Mouse (Mus musculus): Measurements from ENCODE around the gene Acbd3. TPM values are rescaled to one million over a fixed set of nuclear protein-coding genes. Genes with fewer than 3 reads are reported as not detected.

The Acbd3 gene
- polyA plus RNA-seq, 2 experiments, result 7.2 to 9.8 TPM

DNA sequence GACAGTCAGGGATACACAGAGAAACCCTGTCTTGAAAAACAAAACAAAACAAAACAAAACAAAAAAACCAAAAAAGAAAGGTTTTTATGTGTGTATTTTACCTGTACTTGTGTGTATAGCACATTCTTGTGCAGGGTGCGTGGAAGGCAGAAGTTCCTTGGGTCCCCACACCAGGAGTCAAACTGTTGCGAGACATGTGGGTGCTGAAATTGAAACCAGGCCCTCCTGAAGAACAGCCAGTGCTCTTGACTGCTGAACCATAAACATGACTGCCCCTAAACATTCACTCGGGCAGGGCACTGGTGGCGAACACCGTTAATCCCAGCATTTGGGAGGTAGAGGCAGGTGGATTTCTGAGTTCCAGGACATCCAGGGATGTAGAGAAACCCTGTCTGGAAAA, 74.2 kb downstream of the Acbd3 start:
- TF ChIP-seq CTCF (IDR thresholded peaks at IDR 0.05; ENCODE audit: low read depth) (no peak), EP300 (IDR thresholded peaks at IDR 0.05; ENCODE audit: low read depth) (no peak)
- H3K27ac ChIP-seq, result no peak overlapping the region
- H3K4me1 ChIP-seq (replicated peaks; ENCODE audit: control insufficient read depth in 2 of 2, insufficient read depth in 2 of 2, low read length in 1 of 2), result no peaks in the 10 kb centered on the region
- H3K9me3 ChIP-seq (ENCODE audit: control insufficient read depth, low read length), result no peaks in the 10 kb centered on the region
- no peak overlapping the region for H3K9ac ChIP-seq (replicated peaks)
- H3K36me3 ChIP-seq (replicated peaks; ENCODE audit: control insufficient read depth, insufficient read depth, low read depth), result peaks cover 45% of the 10 kb centered on the region
- WGBS (ENCODE audit: insufficient replicate concordance), result 97% methylated on average over 5 of the region's 5 CpGs
- no peak overlapping the region for H3K4me2 ChIP-seq (ENCODE audit: low read depth)
- DNase-seq (ENCODE audit: low read depth in 3 of 3, low spot score in 3 of 3) (no peak), ATAC-seq (ENCODE audit: insufficient read depth) (no peak)
- no peak overlapping the region for H3K4me3 ChIP-seq (ENCODE audit: insufficient read depth in 1 of 2, low read depth in 2 of 2, low read length in 2 of 2)
- H3K27me3 ChIP-seq (ENCODE audit: control insufficient read depth, insufficient read depth, low read length), result no peaks in the 10 kb centered on the region

DNA sequence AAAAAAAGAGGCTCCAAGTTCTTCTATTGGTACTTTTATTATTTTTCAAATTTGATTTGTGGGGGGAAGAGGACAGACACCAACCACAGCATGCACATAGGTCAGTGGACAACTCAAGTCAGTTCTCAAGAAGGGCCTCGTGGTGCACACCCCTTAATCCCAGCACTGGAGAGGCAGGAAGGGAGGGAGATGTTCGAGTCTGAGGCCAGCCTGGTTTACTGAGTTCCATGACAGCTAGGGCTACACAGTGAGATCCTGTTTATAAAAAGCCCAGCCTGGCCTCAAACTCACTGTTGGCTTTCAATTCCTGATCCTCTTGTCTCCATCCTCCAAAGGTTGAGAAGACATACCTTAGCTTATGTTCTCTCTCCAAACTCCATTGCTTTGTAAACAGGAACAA, 75.0 kb downstream of the Acbd3 start:
- H3K9me3 ChIP-seq (ENCODE audit: control insufficient read depth, low read length), result no peaks in the 10 kb centered on the region
- TF ChIP-seq CTCF (IDR thresholded peaks at IDR 0.05; ENCODE audit: low read depth) (no peak), EP300 (IDR thresholded peaks at IDR 0.05; ENCODE audit: low read depth) (no peak)
- ATAC-seq (ENCODE audit: insufficient read depth), result no peak
- DNase-seq (ENCODE audit: low read depth in 3 of 3, low spot score in 3 of 3), result no peak
- no peaks in the 10 kb centered on the region for H3K27me3 ChIP-seq (ENCODE audit: control insufficient read depth, insufficient read depth, low read length)
- no peak overlapping the region for H3K9ac ChIP-seq (replicated peaks)
- H3K27ac ChIP-seq, result no peak overlapping the region
- peaks cover 53% of the 10 kb centered on the region for H3K36me3 ChIP-seq (replicated peaks; ENCODE audit: control insufficient read depth, insufficient read depth, low read depth)
- H3K4me2 ChIP-seq (ENCODE audit: low read depth), result no peak overlapping the region
- 60% methylated on average over 2 of the region's 2 CpGs for WGBS (ENCODE audit: insufficient replicate concordance)
- H3K4me1 ChIP-seq (replicated peaks; ENCODE audit: control insufficient read depth in 2 of 2, insufficient read depth in 2 of 2, low read length in 1 of 2), result no peaks in the 10 kb centered on the region
- no peak overlapping the region for H3K4me3 ChIP-seq (ENCODE audit: insufficient read depth in 1 of 2, low read depth in 2 of 2, low read length in 2 of 2)

DNA sequence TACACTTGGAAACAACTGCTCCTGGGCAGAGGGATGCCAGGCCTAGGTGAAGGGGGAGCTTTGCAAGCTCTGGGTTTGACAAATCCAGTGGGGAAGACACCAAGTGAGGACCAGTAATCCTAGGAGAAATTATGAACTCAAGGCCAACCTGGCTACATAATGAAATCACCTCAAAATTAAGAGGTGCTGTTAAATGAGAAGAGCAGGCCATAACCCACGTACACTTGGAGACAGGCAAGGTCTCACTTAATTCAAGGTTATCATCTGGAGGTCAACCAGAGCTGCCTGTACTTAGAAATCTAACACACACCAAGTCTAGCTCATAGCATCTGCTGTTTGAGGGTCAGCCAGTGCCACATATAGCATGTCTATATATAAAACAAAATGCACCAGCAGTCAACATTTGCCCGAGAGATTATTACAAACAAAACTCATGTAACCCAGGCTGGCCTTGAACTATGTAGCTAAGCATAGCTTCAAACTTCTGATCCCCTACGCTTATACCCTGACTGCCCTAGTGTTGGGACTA, 75.7 kb downstream of the Acbd3 start:
- Histone ChIP-seq H3K27me3 (ENCODE audit: control insufficient read depth, insufficient read depth, low read length) (no peaks in the 10 kb centered on the region), H3K4me1 (replicated peaks; ENCODE audit: control insufficient read depth in 2 of 2, insufficient read depth in 2 of 2, low read length in 1 of 2) (no peaks in the 10 kb centered on the region), H3K4me3 (ENCODE audit: insufficient read depth in 1 of 2, low read depth in 2 of 2, low read length in 2 of 2) (no peak overlapping the region), H3K4me2 (ENCODE audit: low read depth) (no peak overlapping the region), H3K9ac (replicated peaks) (no peak overlapping the region), H3K36me3 (replicated peaks; ENCODE audit: control insufficient read depth, insufficient read depth, low read depth) (peaks cover 61% of the 10 kb centered on the region), H3K27ac (no peak overlapping the region), H3K9me3 (ENCODE audit: control insufficient read depth, low read length) (no peaks in the 10 kb centered on the region)
- WGBS (ENCODE audit: insufficient replicate concordance), result 83% methylated on average over 3 of the region's 3 CpGs
- no peak for TF ChIP-seq CTCF (IDR thresholded peaks at IDR 0.05; ENCODE audit: low read depth)
- TF ChIP-seq EP300 (IDR thresholded peaks at IDR 0.05; ENCODE audit: low read depth), result no peak
- no peak for DNase-seq (ENCODE audit: low read depth in 3 of 3, low spot score in 3 of 3)
- peak; percentile 32; the same call in 1 of the 2 replicates for ATAC-seq (ENCODE audit: insufficient read depth)

Other genes with a start within 250 kb of the Acbd3 start
- 0.04 TPM in 1 of 2 replicates, not detected in the other for gene Stum, start 242.5 kb upstream of the Acbd3 start, polyA plus RNA-seq (2012; rRNA removed)
- not detected in 2 replicates for gene Stum, start 242.5 kb upstream of the Acbd3 start, polyA plus RNA-seq (2014; fragmentation: Nextera tagmentation; extraction: Ambion mirVana)
- 29.6 and 47.3 TPM in 2 replicates for gene Parp1, start 157.1 kb upstream of the Acbd3 start, polyA plus RNA-seq (2012; rRNA removed)
- gene Parp1, start 157.1 kb upstream of the Acbd3 start, polyA plus RNA-seq (2014; fragmentation: Nextera tagmentation; extraction: Ambion mirVana), result 47.7 and 54.9 TPM in 2 replicates
- gene Lin9, start 84.9 kb upstream of the Acbd3 start, polyA plus RNA-seq (2012; rRNA removed), result 5.4 and 5.8 TPM in 2 replicates
- 11.2 and 11.4 TPM in 2 replicates for gene Lin9, start 84.9 kb upstream of the Acbd3 start, polyA plus RNA-seq (2014; fragmentation: Nextera tagmentation; extraction: Ambion mirVana)
- 0.15 and 0.18 TPM in 2 replicates for gene Mixl1, start 29.0 kb upstream of the Acbd3 start, polyA plus RNA-seq (2012; rRNA removed)
- gene Mixl1, start 29.0 kb upstream of the Acbd3 start, polyA plus RNA-seq (2014; fragmentation: Nextera tagmentation; extraction: Ambion mirVana), result 0.18 and 0.30 TPM in 2 replicates
- gene H3f3a, start 87.9 kb downstream of the Acbd3 start, polyA plus RNA-seq (2012; rRNA removed), result 529 and 1,021 TPM in 2 replicates
- 2,262 and 2,378 TPM in 2 replicates for gene H3f3a, start 87.9 kb downstream of the Acbd3 start, polyA plus RNA-seq (2014; fragmentation: Nextera tagmentation; extraction: Ambion mirVana)
- 11.5 and 15.5 TPM in 2 replicates for gene Sde2, start 125.1 kb downstream of the Acbd3 start, polyA plus RNA-seq (2012; rRNA removed)
- gene Sde2, start 125.1 kb downstream of the Acbd3 start, polyA plus RNA-seq (2014; fragmentation: Nextera tagmentation; extraction: Ambion mirVana), result 15.8 and 18.0 TPM in 2 replicates
- gene Lefty2, start 167.1 kb downstream of the Acbd3 start, polyA plus RNA-seq (2012; rRNA removed), result not detected in 2 replicates
- not detected in 2 replicates for gene Lefty2, start 167.1 kb downstream of the Acbd3 start, polyA plus RNA-seq (2014; fragmentation: Nextera tagmentation; extraction: Ambion mirVana)
- 47.9 and 52.0 TPM in 2 replicates for gene Pycr2, start 178.2 kb downstream of the Acbd3 start, polyA plus RNA-seq (2012; rRNA removed)
- gene Pycr2, start 178.2 kb downstream of the Acbd3 start, polyA plus RNA-seq (2014; fragmentation: Nextera tagmentation; extraction: Ambion mirVana), result 84.6 and 94.7 TPM in 2 replicates
- gene Lefty1, start 209.0 kb downstream of the Acbd3 start, polyA plus RNA-seq (2012; rRNA removed), result 9.2 and 9.5 TPM in 2 replicates
- 4.9 and 5.6 TPM in 2 replicates for gene Lefty1, start 209.0 kb downstream of the Acbd3 start, polyA plus RNA-seq (2014; fragmentation: Nextera tagmentation; extraction: Ambion mirVana)
- gene Tmem63a, start 216.3 kb downstream of the Acbd3 start, polyA plus RNA-seq (2012; rRNA removed), result 6.8 and 7.2 TPM in 2 replicates
- 4.3 and 4.6 TPM in 2 replicates for gene Tmem63a, start 216.3 kb downstream of the Acbd3 start, polyA plus RNA-seq (2014; fragmentation: Nextera tagmentation; extraction: Ambion mirVana)